Mouse (Mus musculus): ENCODE measurements around the gene Erg. TPM values are rescaled to one million over a fixed set of nuclear protein-coding genes. Genes with fewer than 3 reads are reported as not detected.

Gene Erg
- polyA plus RNA-seq (2014; fragmentation: Nextera tagmentation; extraction: Ambion mirVana), result 2.1 and 3.0 TPM in 2 replicates

DNA sequence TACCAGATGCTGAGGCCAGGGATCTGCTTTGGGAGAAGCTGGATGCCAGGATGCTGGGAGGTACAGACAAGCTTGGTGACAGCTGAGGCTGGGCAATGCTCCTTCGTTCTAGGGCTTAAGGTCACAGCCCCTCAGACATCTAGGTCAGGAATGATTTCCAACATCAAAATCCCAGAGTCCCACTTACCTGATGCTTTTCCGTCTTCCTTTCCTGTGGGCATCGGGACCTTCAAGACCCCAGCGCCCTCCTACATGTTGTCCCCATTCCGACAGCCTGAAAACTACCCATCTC, at the start of gene Erg:
Gene Erg, minus strand, starts transcription at position 283 of the 292 bp plus-strand sequence.
- ATAC-seq (ENCODE audit: insufficient read depth, low FRiP score, low TSS enrichment) (no peak; the same call in 1 of the 2 replicates), DNase-seq (ENCODE audit: low spot score) (peak; percentile 10)
- Histone ChIP-seq H3K27me3 (ENCODE audit: control insufficient read depth, insufficient read depth, low read length) (peaks cover 15% of the 10 kb centered on the region), H3K36me3 (ENCODE audit: control insufficient read depth, insufficient read depth, low read length) (no peaks in the 10 kb centered on the region), H3K4me1 (ENCODE audit: control insufficient read depth, insufficient read depth, low read length) (peaks cover 5% of the 10 kb centered on the region; the same call in 1 of the 2 replicates), H3K9ac (ENCODE audit: low read length) (peak within 1 kb of the TSS; percentile 44), H3K4me3 (ENCODE audit: low read depth, low read length) (peak within 1 kb of the TSS; percentile 39), H3K27ac (ENCODE audit: low read depth, low read length) (no peak within 1 kb of the TSS), H3K9me3 (ENCODE audit: control insufficient read depth, low read length) (no peaks in the 10 kb centered on the region), H3K4me2 (ENCODE audit: low read depth) (peak within 1 kb of the TSS; percentile 84)
- 2% methylated on average over 5 of the region's 5 CpGs for WGBS

DNA sequence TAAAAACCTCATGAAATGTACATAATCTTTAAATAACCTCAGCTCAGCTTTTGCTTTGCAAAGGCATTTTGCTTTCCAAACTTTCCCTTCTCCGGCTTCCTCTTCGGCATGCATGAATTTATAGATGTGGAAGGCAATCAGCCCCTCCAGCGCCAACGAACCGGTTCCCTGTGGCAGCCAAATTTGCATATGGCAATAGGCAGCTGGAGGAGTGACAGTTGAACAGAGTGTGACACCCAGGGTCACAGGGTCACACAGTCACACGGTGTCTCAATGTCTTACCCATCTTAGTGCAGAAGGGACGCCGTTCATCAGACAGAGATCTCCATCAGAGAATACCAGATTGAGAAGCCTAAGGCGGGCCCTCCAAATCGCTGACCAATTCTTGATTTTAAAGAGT, 45.4 kb upstream of the Erg start:
- Histone ChIP-seq H3K27ac (ENCODE audit: low read depth, low read length) (no peak overlapping the region), H3K4me1 (ENCODE audit: control insufficient read depth, insufficient read depth, low read length) (no peaks in the 10 kb centered on the region), H3K27me3 (ENCODE audit: control insufficient read depth, insufficient read depth, low read length) (no peaks in the 10 kb centered on the region), H3K4me2 (ENCODE audit: low read depth) (no peak overlapping the region), H3K9ac (ENCODE audit: low read length) (no peak overlapping the region), H3K36me3 (ENCODE audit: control insufficient read depth, insufficient read depth, low read length) (no peaks in the 10 kb centered on the region), H3K4me3 (ENCODE audit: low read depth, low read length) (no peak overlapping the region), H3K9me3 (ENCODE audit: control insufficient read depth, low read length) (no peaks in the 10 kb centered on the region)
- ATAC-seq (ENCODE audit: insufficient read depth, low FRiP score, low TSS enrichment) (no peak), DNase-seq (ENCODE audit: low spot score) (no peak)
- 64% methylated on average over 10 of the region's 10 CpGs for WGBS

DNA sequence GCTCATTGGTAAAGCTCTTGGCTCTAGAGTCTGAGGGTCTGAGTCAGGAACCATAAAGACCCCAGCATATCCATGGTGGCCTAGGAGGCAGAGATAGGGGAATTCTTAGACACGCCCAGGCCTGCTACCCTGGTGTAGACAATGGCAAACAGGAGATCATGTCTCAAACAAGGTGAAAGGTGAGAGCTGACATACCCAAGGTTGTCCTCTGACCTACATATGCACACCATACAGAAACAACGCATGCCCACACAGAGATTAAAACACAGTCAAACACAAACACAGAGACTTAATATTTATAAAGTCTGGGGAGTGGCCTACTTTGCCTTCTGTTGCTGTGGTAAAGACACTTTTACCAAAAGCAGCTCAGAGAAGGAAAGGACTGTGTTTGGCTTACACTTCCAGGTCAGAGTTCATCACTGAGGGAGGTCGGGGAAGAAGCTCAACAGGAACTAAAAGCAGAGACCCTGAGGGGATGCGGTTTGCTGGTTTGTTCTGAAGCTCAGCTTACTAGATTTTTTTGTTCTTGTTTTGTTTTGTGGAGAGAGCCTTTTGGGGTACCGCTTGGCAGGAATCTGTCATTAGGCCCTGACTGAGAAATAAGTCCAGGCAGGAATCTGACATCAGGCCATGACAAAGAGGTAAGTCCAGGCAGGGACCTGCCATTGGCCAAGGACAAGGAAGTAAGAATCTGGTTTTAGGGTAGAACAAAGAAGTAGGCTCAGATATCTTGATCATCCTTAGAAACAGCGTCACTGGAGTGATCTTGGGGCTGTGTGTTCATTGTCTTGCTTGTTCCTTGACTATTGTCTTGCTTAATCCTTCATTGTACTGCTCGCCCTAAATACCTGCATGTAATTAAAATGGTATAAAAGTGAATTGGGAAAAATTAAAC, 37.7 kb upstream of the Erg start:
- H3K4me3 ChIP-seq (ENCODE audit: low read depth, low read length), result no peak overlapping the region
- H3K4me1 ChIP-seq (ENCODE audit: control insufficient read depth, insufficient read depth, low read length), result no peaks in the 10 kb centered on the region
- DNase-seq (ENCODE audit: low spot score), result no peak
- ATAC-seq (ENCODE audit: insufficient read depth, low FRiP score, low TSS enrichment), result no peak
- H3K4me2 ChIP-seq (ENCODE audit: low read depth), result no peak overlapping the region
- no peaks in the 10 kb centered on the region for H3K27me3 ChIP-seq (ENCODE audit: control insufficient read depth, insufficient read depth, low read length)
- WGBS, result 76% methylated on average over 7 of the region's 7 CpGs
- no peak overlapping the region for H3K9ac ChIP-seq (ENCODE audit: low read length)
- no peaks in the 10 kb centered on the region for H3K36me3 ChIP-seq (ENCODE audit: control insufficient read depth, insufficient read depth, low read length)
- H3K9me3 ChIP-seq (ENCODE audit: control insufficient read depth, low read length), result no peaks in the 10 kb centered on the region
- no peak overlapping the region for H3K27ac ChIP-seq (ENCODE audit: low read depth, low read length)

DNA sequence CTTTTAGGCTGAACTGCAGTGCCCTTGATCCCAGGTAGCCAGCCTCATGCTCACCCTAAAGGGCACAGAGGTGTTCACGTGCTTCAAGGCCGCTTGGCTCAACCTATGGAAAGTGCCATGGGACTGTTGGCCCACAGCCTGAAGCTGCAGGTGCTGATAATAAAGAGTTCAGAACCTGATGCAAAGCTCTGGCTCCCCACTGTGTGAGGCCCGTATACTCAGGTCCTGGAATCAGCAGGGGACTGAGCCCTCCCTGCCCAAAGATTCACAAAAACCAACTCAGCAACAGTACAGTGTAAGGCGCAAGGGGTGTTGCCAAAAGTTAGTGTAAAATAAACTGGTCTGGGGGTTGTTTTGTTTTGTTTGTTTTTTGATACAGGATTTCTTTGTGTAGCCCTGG, 36.7 kb upstream of the Erg start:
- Histone ChIP-seq H3K4me3 (ENCODE audit: low read depth, low read length) (no peak overlapping the region), H3K27me3 (ENCODE audit: control insufficient read depth, insufficient read depth, low read length) (no peaks in the 10 kb centered on the region), H3K9me3 (ENCODE audit: control insufficient read depth, low read length) (no peaks in the 10 kb centered on the region), H3K36me3 (ENCODE audit: control insufficient read depth, insufficient read depth, low read length) (no peaks in the 10 kb centered on the region), H3K4me2 (ENCODE audit: low read depth) (no peak overlapping the region), H3K4me1 (ENCODE audit: control insufficient read depth, insufficient read depth, low read length) (no peaks in the 10 kb centered on the region), H3K9ac (ENCODE audit: low read length) (no peak overlapping the region), H3K27ac (ENCODE audit: low read depth, low read length) (no peak overlapping the region)
- no peak for ATAC-seq (ENCODE audit: insufficient read depth, low FRiP score, low TSS enrichment)
- no peak for DNase-seq (ENCODE audit: low spot score)
- WGBS, result 74% methylated on average over 4 of the region's 4 CpGs

GRCm38 (mm10) chr16:95619859-95620325, 33.5 kb upstream of the Erg start:
- 82% methylated on average over 4 of the region's 4 CpGs for WGBS
- H3K36me3 ChIP-seq (ENCODE audit: control insufficient read depth, insufficient read depth, low read length), result no peaks in the 10 kb centered on the region
- no peak overlapping the region for H3K4me3 ChIP-seq (ENCODE audit: low read depth, low read length)
- H3K4me1 ChIP-seq (ENCODE audit: control insufficient read depth, insufficient read depth, low read length), result 0 out of 2 replicates have a peak, but pooled peaks cover 2% of the 10 kb centered on the region
- no peak overlapping the region for H3K9ac ChIP-seq (ENCODE audit: low read length)
- H3K4me2 ChIP-seq (ENCODE audit: low read depth), result no peak overlapping the region
- H3K27me3 ChIP-seq (ENCODE audit: control insufficient read depth, insufficient read depth, low read length), result no peaks in the 10 kb centered on the region
- DNase-seq (ENCODE audit: low spot score), result no peak
- no peaks in the 10 kb centered on the region for H3K9me3 ChIP-seq (ENCODE audit: control insufficient read depth, low read length)
- ATAC-seq (ENCODE audit: insufficient read depth, low FRiP score, low TSS enrichment), result no peak
- H3K27ac ChIP-seq (ENCODE audit: low read depth, low read length), result no peak overlapping the region

- Histone ChIP-seq H3K9me3 (ENCODE audit: control insufficient read depth, low read length) (no peaks in the 10 kb centered on the region), H3K4me3 (ENCODE audit: low read depth, low read length) (no peak overlapping the region), H3K27ac (ENCODE audit: low read depth, low read length) (no peak overlapping the region), H3K36me3 (ENCODE audit: control insufficient read depth, insufficient read depth, low read length) (no peaks in the 10 kb centered on the region), H3K4me2 (ENCODE audit: low read depth) (no peak overlapping the region), H3K27me3 (ENCODE audit: control insufficient read depth, insufficient read depth, low read length) (no peaks in the 10 kb centered on the region), H3K9ac (ENCODE audit: low read length) (no peak overlapping the region), H3K4me1 (ENCODE audit: control insufficient read depth, insufficient read depth, low read length) (0 out of 2 replicates have a peak, but pooled peaks cover 2% of the 10 kb centered on the region)
- ATAC-seq (ENCODE audit: insufficient read depth, low FRiP score, low TSS enrichment) (no peak), DNase-seq (ENCODE audit: low spot score) (no peak)
- 56% methylated on average over 15 of the region's 15 CpGs for WGBS
Measured at GRCm38 (mm10) chr16:95618206-95618605, 31.8 kb upstream of the Erg start.

DNA sequence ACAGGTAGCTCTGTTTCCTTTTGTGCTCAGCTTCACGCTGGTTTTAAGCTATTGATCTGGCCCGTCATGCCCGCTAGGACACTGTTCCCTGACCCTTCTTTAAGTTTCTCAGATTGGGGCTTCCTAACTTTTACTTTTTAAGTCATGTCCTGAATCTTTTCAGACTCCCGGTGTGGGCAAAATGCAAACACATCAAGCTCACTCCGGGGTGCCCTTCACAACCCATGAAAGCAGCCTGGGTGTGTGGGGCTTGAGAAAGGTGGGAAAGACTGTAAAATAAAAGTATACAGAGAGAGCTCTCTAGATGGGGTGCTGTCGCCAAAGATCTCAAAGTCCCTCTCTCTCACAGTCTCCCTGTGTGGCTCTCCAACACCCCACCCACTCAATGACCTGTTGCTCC, 31.3 kb upstream of the Erg start:
- Histone ChIP-seq H3K36me3 (ENCODE audit: control insufficient read depth, insufficient read depth, low read length) (no peaks in the 10 kb centered on the region), H3K27me3 (ENCODE audit: control insufficient read depth, insufficient read depth, low read length) (no peaks in the 10 kb centered on the region), H3K4me1 (ENCODE audit: control insufficient read depth, insufficient read depth, low read length) (0 out of 2 replicates have a peak, but pooled peaks cover 2% of the 10 kb centered on the region), H3K9ac (ENCODE audit: low read length) (no peak overlapping the region), H3K9me3 (ENCODE audit: control insufficient read depth, low read length) (no peaks in the 10 kb centered on the region), H3K4me2 (ENCODE audit: low read depth) (no peak overlapping the region), H3K27ac (ENCODE audit: low read depth, low read length) (no peak overlapping the region), H3K4me3 (ENCODE audit: low read depth, low read length) (no peak overlapping the region)
- DNase-seq (ENCODE audit: low spot score), result no peak
- ATAC-seq (ENCODE audit: insufficient read depth, low FRiP score, low TSS enrichment), result no peak
- WGBS, result 28% methylated on average over 6 of the region's 6 CpGs

DNA sequence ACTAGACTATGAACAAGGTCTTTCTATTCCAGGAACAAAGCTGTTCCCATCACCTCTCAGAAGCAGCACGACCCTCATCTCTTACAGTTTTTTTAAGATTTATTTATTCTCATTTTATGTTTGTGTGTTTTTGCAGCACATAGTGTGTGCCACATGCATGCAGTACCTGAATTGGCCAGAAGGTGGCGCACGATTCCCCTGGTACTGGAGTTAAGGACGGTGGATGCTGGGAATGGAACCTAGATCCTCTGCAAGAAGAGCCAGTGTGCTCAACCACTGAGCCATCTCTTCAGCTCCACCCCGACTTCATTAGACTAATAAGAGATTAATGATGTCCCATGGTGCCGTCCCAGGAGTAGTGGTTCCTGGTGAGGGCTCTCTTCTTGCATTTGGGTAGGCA, 29.2 kb upstream of the Erg start:
- no peak for DNase-seq (ENCODE audit: low spot score)

GRCm38 (mm10) chr16:95614482-95614881, 28.1 kb upstream of the Erg start:
- H3K27me3 ChIP-seq (ENCODE audit: control insufficient read depth, insufficient read depth, low read length), result no peaks in the 10 kb centered on the region
- no peaks in the 10 kb centered on the region for H3K36me3 ChIP-seq (ENCODE audit: control insufficient read depth, insufficient read depth, low read length)
- H3K27ac ChIP-seq (ENCODE audit: low read depth, low read length), result no peak overlapping the region
- no peak for ATAC-seq (ENCODE audit: insufficient read depth, low FRiP score, low TSS enrichment)
- no peak for DNase-seq (ENCODE audit: low spot score)
- H3K4me1 ChIP-seq (ENCODE audit: control insufficient read depth, insufficient read depth, low read length), result 0 out of 2 replicates have a peak, but pooled peaks cover 2% of the 10 kb centered on the region
- WGBS, result 97% methylated on average over 2 of the region's 2 CpGs
- H3K4me2 ChIP-seq (ENCODE audit: low read depth), result no peak overlapping the region
- no peak overlapping the region for H3K4me3 ChIP-seq (ENCODE audit: low read depth, low read length)
- no peak overlapping the region for H3K9ac ChIP-seq (ENCODE audit: low read length)
- H3K9me3 ChIP-seq (ENCODE audit: control insufficient read depth, low read length), result no peaks in the 10 kb centered on the region

More for the DNA sequence above, 29.2 kb upstream of the Erg start:
- Histone ChIP-seq H3K9ac (ENCODE audit: low read length) (no peak overlapping the region), H3K36me3 (ENCODE audit: control insufficient read depth, insufficient read depth, low read length) (no peaks in the 10 kb centered on the region), H3K9me3 (ENCODE audit: control insufficient read depth, low read length) (no peaks in the 10 kb centered on the region), H3K27ac (ENCODE audit: low read depth, low read length) (no peak overlapping the region), H3K4me3 (ENCODE audit: low read depth, low read length) (no peak overlapping the region), H3K4me2 (ENCODE audit: low read depth) (no peak overlapping the region), H3K4me1 (ENCODE audit: control insufficient read depth, insufficient read depth, low read length) (0 out of 2 replicates have a peak, but pooled peaks cover 2% of the 10 kb centered on the region), H3K27me3 (ENCODE audit: control insufficient read depth, insufficient read depth, low read length) (no peaks in the 10 kb centered on the region)
- ATAC-seq (ENCODE audit: insufficient read depth, low FRiP score, low TSS enrichment), result no peak
- 40% methylated on average over 6 of the region's 6 CpGs for WGBS

Measured in neural tube, embryonic 11.5 days (tissue).